Mouse (Mus musculus): Measurements from ENCODE around the gene Sec16a. TPM values are rescaled to one million over a fixed set of nuclear protein-coding genes. Genes with fewer than 3 reads are reported as not detected.

Gene Sec16a
- polyA plus RNA-seq, 1 experiment from 2014 or later = 13.8 TPM

DNA sequence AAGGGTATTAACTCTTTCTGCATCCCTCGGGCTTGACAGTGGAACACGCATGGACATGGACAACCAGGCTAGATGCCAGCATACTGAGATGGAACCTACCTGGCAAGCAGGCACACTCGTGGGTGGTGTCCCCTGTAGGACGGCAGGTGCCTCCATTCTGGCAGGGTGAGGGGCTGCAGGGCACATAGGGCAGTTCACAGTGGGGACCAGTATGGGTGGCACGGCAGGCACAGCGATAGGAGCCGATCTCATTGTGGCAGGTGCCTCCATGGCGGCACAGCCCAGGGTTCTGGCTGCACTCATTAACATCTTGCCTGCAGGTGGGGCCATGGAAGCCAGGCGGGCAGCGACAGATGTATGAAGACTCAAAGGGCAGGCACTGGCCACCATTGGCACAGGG lies 39.2 kb upstream of the Sec16a start:
- Histone ChIP-seq H3K27ac (replicated peaks) (no peak overlapping the region), H3K4me2 (no peak overlapping the region), H3K9ac (no peak overlapping the region), H3K27me3 (replicated peaks) (no peaks in the 10 kb centered on the region; the same call in 1 of the 2 replicates), H3K4me3 (no peak overlapping the region), H3K36me3 (peaks cover 53% of the 10 kb centered on the region), H3K9me3 (no peaks in the 10 kb centered on the region), H3K4me1 (peaks cover 69% of the 10 kb centered on the region)
- no peak for ATAC-seq (ENCODE audit: extremely low read depth, insufficient number of reproducible peaks, low FRiP score, low TSS enrichment)
- WGBS = 83% methylated on average over 10 of the region's 10 CpGs

DNA sequence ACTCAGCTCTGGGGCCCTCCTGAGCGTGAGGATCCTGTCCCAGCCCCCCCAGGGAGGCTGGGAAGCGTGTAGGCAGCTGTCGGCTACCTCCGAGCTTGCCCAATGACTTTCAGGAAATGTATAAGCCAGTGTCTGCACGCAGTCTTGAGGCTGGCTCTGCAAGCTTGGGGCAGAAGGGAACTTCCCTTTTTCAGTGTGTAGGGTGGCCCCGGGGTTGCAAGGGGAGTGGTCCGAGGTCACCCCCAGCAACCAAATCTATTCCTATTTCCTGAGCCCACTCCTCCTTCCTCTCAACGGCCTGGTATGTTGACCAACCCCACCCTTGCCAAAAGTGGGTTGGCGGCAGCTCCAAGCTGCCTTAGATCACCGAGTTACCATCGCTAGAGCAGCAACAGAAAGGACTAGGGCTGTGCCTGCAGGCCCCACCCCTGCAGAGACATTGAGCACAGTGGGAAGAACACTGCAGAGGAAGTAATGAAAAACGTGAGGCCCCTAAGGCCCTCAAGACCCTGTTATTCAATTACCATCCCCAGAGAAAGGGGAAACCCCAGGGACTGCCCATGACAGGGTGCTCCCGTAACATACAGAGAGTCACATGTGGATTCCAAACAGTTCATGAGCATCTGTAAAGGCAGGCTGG lies 38.3 kb upstream of the Sec16a start:
- Histone ChIP-seq H3K36me3 (peaks cover 61% of the 10 kb centered on the region), H3K4me2 (no peak overlapping the region), H3K4me1 (peaks cover 61% of the 10 kb centered on the region), H3K4me3 (no peak overlapping the region), H3K9me3 (no peaks in the 10 kb centered on the region), H3K27ac (replicated peaks) (peak overlapping the region; percentile 37), H3K27me3 (replicated peaks) (no peaks in the 10 kb centered on the region; the same call in 1 of the 2 replicates), H3K9ac (peak overlapping the region; percentile 19; the same call in 1 of the 2 replicates)
- 53% methylated on average over 13 of the region's 13 CpGs for WGBS
- ATAC-seq (ENCODE audit: extremely low read depth, insufficient number of reproducible peaks, low FRiP score, low TSS enrichment) = no peak

DNA sequence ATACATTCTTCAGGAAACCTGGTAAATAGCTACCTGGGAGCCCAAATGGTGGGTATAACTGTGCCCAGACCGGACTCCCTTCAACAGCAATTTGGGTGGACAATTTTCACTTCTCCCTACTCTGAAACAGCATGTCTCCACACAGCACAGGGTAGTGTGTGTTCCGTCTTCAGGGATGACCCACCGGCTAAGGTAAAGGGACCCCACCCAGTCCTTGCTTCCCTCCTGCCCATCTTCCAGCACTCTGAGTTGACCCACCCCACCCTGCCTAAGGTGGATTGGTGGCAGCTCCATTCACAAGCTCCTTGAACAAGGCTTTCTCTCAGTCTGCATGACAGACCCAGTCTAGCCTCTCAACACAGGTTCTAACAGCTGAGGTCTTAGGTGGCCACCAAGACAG lies 37.8 kb upstream of the Sec16a start:
- Histone ChIP-seq H3K9ac (peak overlapping the region; percentile 19; the same call in 1 of the 2 replicates), H3K9me3 (no peaks in the 10 kb centered on the region), H3K4me2 (no peak overlapping the region), H3K27ac (replicated peaks) (peak overlapping the region; percentile 37), H3K4me1 (peaks cover 59% of the 10 kb centered on the region), H3K4me3 (no peak overlapping the region), H3K27me3 (replicated peaks) (no peaks in the 10 kb centered on the region; the same call in 1 of the 2 replicates), H3K36me3 (peaks cover 67% of the 10 kb centered on the region)
- ATAC-seq (ENCODE audit: extremely low read depth, insufficient number of reproducible peaks, low FRiP score, low TSS enrichment) = no peak
- 76% methylated on average over 3 of the region's 3 CpGs for WGBS

GRCm38 (mm10) chr2:26481724-26482495 lies 36.9 kb upstream of the Sec16a start:
- H3K27ac ChIP-seq (replicated peaks) = peak overlapping the region; percentile 25; the same call in 1 of the 2 replicates
- 67% methylated on average over 10 of the region's 10 CpGs for whole genome bisulfite sequencing
- peaks cover 76% of the 10 kb centered on the region for H3K36me3 ChIP-seq
- ATAC-seq (ENCODE audit: extremely low read depth, insufficient number of reproducible peaks, low FRiP score, low TSS enrichment) = no peak
- H3K27me3 ChIP-seq (replicated peaks) = no peaks in the 10 kb centered on the region
- H3K4me3 ChIP-seq = no peak overlapping the region
- no peak overlapping the region for H3K4me2 ChIP-seq
- H3K9me3 ChIP-seq = no peaks in the 10 kb centered on the region
- peaks cover 53% of the 10 kb centered on the region for H3K4me1 ChIP-seq
- H3K9ac ChIP-seq = no peak overlapping the region; the same call in 1 of the 2 replicates

- 85% methylated on average over 12 of the region's 12 CpGs for WGBS
- Histone ChIP-seq H3K4me1 (peaks cover 52% of the 10 kb centered on the region), H3K9me3 (no peaks in the 10 kb centered on the region), H3K27me3 (replicated peaks) (no peaks in the 10 kb centered on the region), H3K4me3 (no peak overlapping the region), H3K27ac (replicated peaks) (no peak overlapping the region), H3K36me3 (peaks cover 84% of the 10 kb centered on the region), H3K9ac (no peak overlapping the region), H3K4me2 (no peak overlapping the region)
- ATAC-seq (ENCODE audit: extremely low read depth, insufficient number of reproducible peaks, low FRiP score, low TSS enrichment) = no peak
These were observed 35.9 kb upstream of the Sec16a start for GRCm38 (mm10) chr2:26480911-26481310.

DNA sequence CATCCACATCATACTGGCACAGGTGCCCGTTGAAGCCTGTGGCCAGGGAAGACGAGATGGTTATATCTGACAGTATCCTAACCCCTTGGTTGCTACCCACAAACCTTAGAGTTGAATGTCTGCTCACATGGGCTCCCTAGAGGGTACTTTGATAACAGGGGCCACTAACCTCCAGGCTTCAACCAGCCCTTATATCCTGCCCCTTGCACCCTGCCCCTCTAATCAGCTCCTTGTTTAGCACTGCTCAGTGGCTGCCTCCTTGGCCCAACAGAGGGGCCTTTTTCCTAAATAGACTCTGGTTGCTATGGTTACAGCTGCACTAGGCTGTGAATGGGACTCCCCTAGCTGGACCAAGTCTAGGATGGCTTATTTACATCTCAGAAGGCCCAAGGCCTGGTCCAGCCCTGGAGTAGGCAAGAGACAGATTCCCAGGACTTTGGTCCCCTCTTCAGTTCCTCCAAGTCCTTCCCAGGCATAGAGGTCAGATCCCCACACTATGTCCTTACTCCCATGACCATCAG lies 33.7 kb upstream of the Sec16a start:
- Histone ChIP-seq H3K4me3 (no peak overlapping the region), H3K27ac (replicated peaks) (peak overlapping the region; percentile 25; the same call in 1 of the 2 replicates), H3K4me2 (no peak overlapping the region), H3K9me3 (no peaks in the 10 kb centered on the region), H3K27me3 (replicated peaks) (no peaks in the 10 kb centered on the region), H3K4me1 (peaks cover 50% of the 10 kb centered on the region), H3K36me3 (peaks cover 77% of the 10 kb centered on the region), H3K9ac (no peak overlapping the region)
- ATAC-seq (ENCODE audit: extremely low read depth, insufficient number of reproducible peaks, low FRiP score, low TSS enrichment) = no peak
- WGBS = 69% methylated on average over 2 of the region's 2 CpGs

GRCm38 (mm10) chr2:26477911-26478310 lies 32.9 kb upstream of the Sec16a start:
- 0 out of 2 replicates have a peak overlapping the region, but pooled peaks have one; percentile 37 for H3K9ac ChIP-seq
- H3K4me3 ChIP-seq = no peak overlapping the region
- peak overlapping the region; percentile 87 for H3K27ac ChIP-seq (replicated peaks)
- H3K4me2 ChIP-seq = no peak overlapping the region
- H3K27me3 ChIP-seq (replicated peaks) = no peaks in the 10 kb centered on the region
- ATAC-seq (ENCODE audit: extremely low read depth, insufficient number of reproducible peaks, low FRiP score, low TSS enrichment) = no peak
- H3K9me3 ChIP-seq = no peaks in the 10 kb centered on the region
- H3K4me1 ChIP-seq = peaks cover 43% of the 10 kb centered on the region
- H3K36me3 ChIP-seq = peaks cover 82% of the 10 kb centered on the region
- WGBS = 89% methylated on average over 7 of the region's 7 CpGs

DNA sequence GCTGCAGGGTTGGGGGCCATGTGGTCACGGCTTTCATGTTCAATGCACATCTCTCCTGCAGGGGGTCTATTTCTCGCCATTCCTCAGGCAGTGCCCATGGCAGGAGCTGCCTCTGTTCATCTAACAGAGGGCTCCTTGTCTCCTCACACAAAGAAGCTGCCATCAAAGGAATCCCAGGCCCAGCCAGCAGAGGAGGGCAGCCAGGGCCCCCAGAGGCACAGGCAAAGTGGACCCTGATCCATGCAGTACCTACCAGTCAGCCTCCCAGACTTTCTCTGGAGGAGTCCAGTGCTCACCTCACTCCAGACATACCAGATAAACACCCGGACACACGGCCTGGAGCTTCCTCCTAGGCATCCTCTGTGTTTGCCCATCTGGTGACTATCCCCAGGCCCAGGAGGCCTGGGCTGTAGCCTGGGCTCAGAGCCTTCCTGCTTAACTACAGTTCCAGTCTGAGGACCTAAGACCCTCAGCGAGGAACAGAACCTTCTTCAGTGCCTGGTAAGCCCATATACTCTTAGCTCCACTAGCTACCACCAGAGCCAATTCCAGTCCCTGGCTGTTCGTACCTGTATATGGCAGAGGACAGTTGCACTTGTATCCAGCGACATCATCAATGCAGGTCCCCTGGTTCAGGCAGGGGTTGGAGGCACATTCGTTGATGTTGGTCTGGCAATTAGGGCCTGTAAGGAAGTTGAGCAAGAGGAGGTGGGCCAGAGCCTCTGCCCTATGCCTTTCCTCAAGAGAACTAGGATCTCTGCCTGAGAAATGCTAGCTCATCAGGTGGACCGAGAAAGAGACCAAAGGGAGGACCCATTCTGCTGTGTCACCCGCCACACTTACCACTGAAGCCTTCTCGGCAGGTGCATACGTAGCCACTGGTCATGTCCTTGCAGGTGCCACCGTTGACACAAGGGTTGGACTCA lies 30.8 kb upstream of the Sec16a start:
- Histone ChIP-seq H3K4me1 (peaks cover 35% of the 10 kb centered on the region), H3K27me3 (replicated peaks) (no peaks in the 10 kb centered on the region), H3K9ac (peak overlapping the region; percentile 34), H3K36me3 (peaks cover 85% of the 10 kb centered on the region), H3K4me2 (no peak overlapping the region), H3K27ac (replicated peaks) (peak overlapping the region; percentile 87), H3K9me3 (no peaks in the 10 kb centered on the region), H3K4me3 (no peak overlapping the region)
- no peak for ATAC-seq (ENCODE audit: extremely low read depth, insufficient number of reproducible peaks, low FRiP score, low TSS enrichment)
- 61% methylated on average over 13 of the region's 13 CpGs for WGBS

DNA sequence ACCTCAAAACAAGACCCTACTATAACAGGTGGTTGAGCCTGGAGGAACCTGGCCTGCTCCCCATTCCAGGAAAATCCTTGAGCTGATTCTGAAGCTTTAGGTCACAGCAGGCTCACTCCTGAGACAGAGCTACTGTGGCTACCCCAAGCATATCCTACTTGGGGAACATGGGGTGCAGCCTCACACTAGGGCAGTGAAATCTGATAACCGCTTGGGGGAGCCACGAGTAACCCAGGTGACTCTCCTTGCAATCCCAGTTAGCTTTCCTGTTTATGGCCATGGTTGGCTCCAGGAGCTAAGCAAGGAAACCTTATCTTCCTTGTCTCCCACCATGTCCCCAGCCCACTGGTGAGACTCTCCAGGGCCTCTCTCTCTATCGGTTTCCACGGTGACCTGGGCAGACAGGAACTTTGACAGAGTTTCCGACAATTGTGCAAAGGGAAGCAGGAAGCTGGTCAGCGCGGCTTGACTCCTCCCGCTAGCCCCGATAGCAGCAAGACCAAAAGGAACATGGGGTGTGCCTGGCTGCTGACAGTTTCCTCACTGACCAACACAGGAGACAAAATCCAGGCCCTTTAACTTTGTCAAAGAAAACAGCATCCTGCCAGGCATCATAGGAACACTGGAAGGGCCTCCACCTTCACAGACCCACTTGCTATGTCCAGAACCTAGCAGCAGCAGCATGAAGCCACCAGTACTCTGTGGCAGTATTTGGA lies 29.9 kb upstream of the Sec16a start:
- no peak overlapping the region for H3K4me2 ChIP-seq
- peaks cover 85% of the 10 kb centered on the region for H3K36me3 ChIP-seq
- 12% methylated on average over 9 of the region's 9 CpGs for WGBS

DNA sequence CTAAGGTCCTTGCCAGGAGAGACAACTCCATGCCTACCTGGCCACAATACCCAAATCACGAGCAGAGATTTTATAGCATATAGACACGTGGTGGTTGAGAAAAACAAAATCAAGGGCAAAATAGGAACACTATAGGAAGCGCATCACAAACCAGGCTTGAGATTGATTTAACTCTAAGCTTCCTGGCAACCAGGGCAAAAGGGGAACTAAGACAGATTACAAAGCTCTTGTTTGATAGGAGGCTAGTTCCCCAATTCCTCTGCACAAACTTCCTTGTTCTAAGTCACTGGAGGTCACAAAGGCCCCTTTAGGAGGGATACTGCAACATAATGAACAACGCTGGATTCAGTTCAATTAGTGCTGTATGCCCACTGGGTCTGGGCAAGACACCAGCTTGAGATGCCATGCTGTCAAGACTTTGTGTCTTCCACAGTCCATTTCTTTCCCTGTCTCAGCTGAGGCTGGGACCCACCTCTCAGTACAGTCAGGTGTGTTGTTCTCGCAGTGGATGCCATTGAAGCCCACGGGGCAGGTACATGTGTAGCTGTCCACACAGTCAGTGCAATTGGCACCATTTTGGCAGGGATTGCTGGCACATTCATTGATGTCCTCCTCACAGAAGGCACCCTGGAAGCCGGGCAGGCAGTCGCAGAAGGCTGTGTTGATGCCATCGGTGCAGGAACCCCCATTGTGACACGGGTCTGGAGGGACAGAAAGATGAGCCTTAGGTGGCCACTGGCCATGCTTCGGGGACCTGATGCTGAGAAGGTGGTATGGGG lies 27.5 kb upstream of the Sec16a start:
- Histone ChIP-seq H3K36me3 (peaks cover 85% of the 10 kb centered on the region), H3K4me2 (no peak overlapping the region), H3K9ac (no peak overlapping the region), H3K27me3 (replicated peaks) (no peaks in the 10 kb centered on the region), H3K4me1 (peaks cover 29% of the 10 kb centered on the region), H3K4me3 (no peak overlapping the region), H3K9me3 (no peaks in the 10 kb centered on the region), H3K27ac (replicated peaks) (no peak overlapping the region)
- ATAC-seq (ENCODE audit: extremely low read depth, insufficient number of reproducible peaks, low FRiP score, low TSS enrichment) = no peak
- WGBS = 79% methylated on average over 11 of the region's 11 CpGs

More for the DNA sequence above, 29.9 kb upstream of the Sec16a start:
- Histone ChIP-seq H3K27ac (replicated peaks) (peak overlapping the region; percentile 87), H3K4me1 (peaks cover 35% of the 10 kb centered on the region), H3K27me3 (replicated peaks) (no peaks in the 10 kb centered on the region), H3K9ac (no peak overlapping the region), H3K4me3 (no peak overlapping the region), H3K9me3 (no peaks in the 10 kb centered on the region)
- ATAC-seq (ENCODE audit: extremely low read depth, insufficient number of reproducible peaks, low FRiP score, low TSS enrichment) = peak; percentile 30; the same call in 1 of the 2 replicates
